7 mouse cellular contexts compared by ENCODE assay signal in the genomic region with DNA sequence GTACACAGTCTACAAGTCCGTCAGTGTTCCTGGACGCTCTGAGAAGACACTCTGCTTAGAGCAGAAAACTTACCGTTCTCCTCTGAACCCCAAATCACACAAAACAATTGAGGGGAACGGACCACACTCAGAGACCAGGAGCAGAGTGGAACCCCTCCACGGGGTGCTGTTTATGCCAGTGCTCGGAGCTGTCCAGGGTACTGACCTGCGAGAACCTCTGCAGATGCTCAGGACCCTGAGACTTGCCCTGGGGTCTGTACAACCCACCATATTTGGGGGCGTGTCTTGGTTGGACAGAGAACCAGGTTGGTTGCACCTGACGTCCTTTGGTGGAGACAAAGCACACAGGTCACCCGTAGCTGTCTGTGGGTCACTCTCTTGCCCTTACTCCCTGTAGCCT.
DNase-seq lines count a peak whose midpoint lies in the region; ATAC-seq and TF ChIP-seq lines count a peak whose summit lies in the region.

No protein-coding gene starts in this region.

- H3K27ac ChIP-seq in lung, postnatal 0 days (ENCODE audit: low read length), result no peak overlapping the region
- peak overlapping the region; percentile 26; the same call in 1 of the 2 replicates for H3K27ac ChIP-seq in forebrain, embryonic 16.5 days (ENCODE audit: low read length)

- H3K27me3 ChIP-seq in lung, postnatal 0 days (replicated peaks; ENCODE audit: insufficient read depth, low read length), result no peaks in the 10 kb centered on the region
- H3K27me3 ChIP-seq in forebrain, embryonic 16.5 days (replicated peaks; ENCODE audit: control insufficient read depth, insufficient read depth, low read length), result no peaks in the 10 kb centered on the region

- ATAC-seq in lung, postnatal 0 days, result no peak
- ATAC-seq in forebrain, embryonic 16.5 days, result 0 out of 2 replicates have a peak, but pooled peaks have one; percentile 10
- ATAC-seq in megakaryocyte, adult 5-6 weeks (ENCODE audit: poor library complexity, severe bottlenecking), result no peak

- intact Hi-C loops in left cerebral cortex, postnatal 36 days (cut with DNase I), result no loop called here

- no peak overlapping the region for H3K9ac ChIP-seq in lung, postnatal 0 days (replicated peaks; ENCODE audit: low read depth)
- no peak overlapping the region for H3K9ac ChIP-seq in forebrain, embryonic 16.5 days (replicated peaks; ENCODE audit: low read depth, low read length)

- no peaks in the 10 kb centered on the region for H3K4me1 ChIP-seq in lung, postnatal 0 days (ENCODE audit: insufficient read depth, low read depth, low read length)
- peaks cover 5% of the 10 kb centered on the region for H3K4me1 ChIP-seq in forebrain, embryonic 16.5 days (replicated peaks; ENCODE audit: control insufficient read depth, insufficient read depth, low read length)

- DNase-seq in lung, postnatal 0 days (ENCODE audit: low spot score), result peak; percentile 32
- no peak for DNase-seq in lung, postnatal 25 days (ENCODE audit: low spot score)
- peak; percentile 48 to 55 for DNase-seq in adrenal gland, postnatal 36 days
- peak; percentile 63 for DNase-seq in thymus, postnatal 0 days (ENCODE audit: low spot score)
- DNase-seq in left cerebral cortex, postnatal 36 days (ENCODE audit: low spot score in 2 of 2), result no peak

- TF ChIP-seq CTCF in lung, postnatal 0 days (IDR thresholded peaks at IDR 0.05), result no peak

- H3K36me3 ChIP-seq in lung, postnatal 0 days (ENCODE audit: insufficient read depth, low read length), result no peaks in the 10 kb centered on the region
- no peaks in the 10 kb centered on the region for H3K36me3 ChIP-seq in forebrain, embryonic 16.5 days (ENCODE audit: control insufficient read depth, insufficient read depth)

- 30% methylated on average over 10 of the region's 10 CpGs for WGBS in lung, postnatal 0 days
- 50% methylated on average over 10 of the region's 10 CpGs for WGBS in forebrain, embryonic 16.5 days

- no peak overlapping the region for H3K4me3 ChIP-seq in lung, postnatal 0 days (ENCODE audit: low read depth, low read length)
- no peak overlapping the region for H3K4me3 ChIP-seq in forebrain, embryonic 16.5 days (replicated peaks; ENCODE audit: low read length)

- H3K4me2 ChIP-seq in lung, postnatal 0 days (replicated peaks; ENCODE audit: low read depth, low read length), result no peak overlapping the region
- H3K4me2 ChIP-seq in forebrain, embryonic 16.5 days (ENCODE audit: low read length), result no peak overlapping the region

- no peak for TF ChIP-seq EP300 in lung, postnatal 0 days (IDR thresholded peaks at IDR 0.05)

- H3K9me3 ChIP-seq in lung, postnatal 0 days (ENCODE audit: low read length), result no peaks in the 10 kb centered on the region
- no peaks in the 10 kb centered on the region for H3K9me3 ChIP-seq in forebrain, embryonic 16.5 days (ENCODE audit: control insufficient read depth, low read length)

Comparison
In these comparisons a context has a peak if more than half of its experiments do, and no peak if none do; other contexts are left out.
1. DNase-seq: peak in lung, postnatal 0 days (single experiment), adrenal gland, postnatal 36 days (2 of 2) and thymus, postnatal 0 days (single experiment); none in lung, postnatal 25 days (single experiment) and left cerebral cortex, postnatal 36 days (0 of 2).